Mouse (Mus musculus): ENCODE measurements around the gene G6pc.

DNA sequence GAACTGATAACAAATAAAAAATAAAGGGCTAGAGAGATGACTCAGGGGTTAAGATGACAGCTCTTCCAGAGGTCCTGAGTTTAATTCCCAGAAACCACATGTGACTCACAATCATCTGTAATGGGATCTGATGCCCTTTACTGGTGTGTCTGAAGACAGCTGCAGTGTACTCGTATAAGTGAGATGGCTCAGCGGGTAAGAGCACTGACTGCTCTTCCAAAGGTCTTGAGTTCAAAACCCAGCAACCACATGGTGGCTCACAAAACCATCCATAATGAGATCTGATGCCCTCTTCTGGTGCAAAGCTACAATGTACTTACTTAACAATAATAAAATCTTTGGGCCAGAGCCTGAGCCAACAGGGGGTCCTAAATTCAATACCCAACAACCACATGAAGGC, 47.9 kb downstream of the G6pc start:
- TF ChIP-seq CTCF (conservative IDR thresholded peaks at IDR 0.05; ENCODE audit: low read length) = no peak
- TF ChIP-seq POU5F1 (IDR thresholded peaks at IDR 0.05; ENCODE audit: borderline replicate concordance, low read length) = no peak
- no peak for TF ChIP-seq NANOG (IDR thresholded peaks at IDR 0.05; ENCODE audit: borderline replicate concordance, low read length)
